Mouse (Mus musculus): Measurements from ENCODE around the gene Dock10. TPM values are rescaled to one million over a fixed set of nuclear protein-coding genes. Genes with fewer than 3 reads are reported as not detected.

Gene Dock10
- total and polyA plus RNA-seq, 2 experiments: 1.0 to 6.8 TPM

DNA sequence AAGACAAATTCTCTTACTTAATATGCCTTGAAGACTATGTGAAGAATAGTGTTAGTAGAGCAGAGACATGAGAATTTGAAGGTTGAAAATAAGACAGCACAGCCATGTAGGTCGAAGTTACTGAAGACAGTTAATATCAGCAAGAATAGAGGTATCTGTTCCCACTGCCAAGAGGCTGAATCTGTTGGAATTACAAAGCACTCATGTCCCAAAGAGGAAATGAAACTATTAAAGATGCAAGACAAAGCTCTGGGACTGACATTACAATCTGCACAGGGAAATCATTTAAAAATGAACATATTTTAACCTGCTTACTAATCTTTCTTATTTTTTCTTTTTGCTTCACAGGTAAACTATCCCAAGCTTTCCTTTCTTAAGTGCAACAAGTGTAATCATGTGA, 283.4 kb downstream of the Dock10 start:
- Histone ChIP-seq H3K4me1 (ENCODE audit: control insufficient read depth, insufficient read depth, low read length) (no peaks in the 10 kb centered on the region), H3K4me3 (ENCODE audit: insufficient read depth, low read depth, low read length) (no peak overlapping the region), H3K27me3 (ENCODE audit: control insufficient read depth, insufficient read depth, low read length) (no peaks in the 10 kb centered on the region), H3K27ac (replicated peaks; ENCODE audit: insufficient read depth, low read depth, low read length) (no peak overlapping the region), H3K36me3 (ENCODE audit: control insufficient read depth, insufficient read depth, low read length) (no peaks in the 10 kb centered on the region), H3K9ac (ENCODE audit: low read depth, low read length) (no peak overlapping the region), H3K79me2 (ENCODE audit: control insufficient read depth, insufficient read depth, low read length) (no peaks in the 10 kb centered on the region)
- no peak for DNase-seq (ENCODE audit: extremely low read depth, low read depth, low spot score)
- TF ChIP-seq POLR2A (IDR thresholded peaks at IDR 0.05; ENCODE audit: extremely low read depth, insufficient read depth, low read length) (no peak), CTCF (IDR thresholded peaks at IDR 0.05; ENCODE audit: low read depth, low read length) (no peak)
- 64% methylated on average over 1 of the region's 1 CpGs for WGBS

DNA sequence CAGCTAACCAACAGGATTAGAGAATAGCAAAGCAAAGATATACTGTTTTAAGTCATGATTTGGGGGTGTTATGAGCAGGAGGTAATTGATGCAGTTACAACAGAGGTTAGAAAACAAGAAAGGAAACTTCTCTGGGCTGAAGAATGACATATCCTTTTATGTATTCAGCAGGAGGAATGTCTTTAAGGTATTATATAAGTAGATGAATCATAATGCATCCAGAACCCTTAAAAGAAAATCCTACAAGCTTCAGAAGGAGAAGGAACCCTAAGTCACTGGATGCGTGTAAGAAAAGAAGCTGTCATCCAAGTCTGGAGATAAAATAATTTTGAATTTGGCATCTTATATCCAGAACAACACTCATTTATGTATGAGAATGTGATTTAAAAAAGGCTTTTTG, 285.9 kb downstream of the Dock10 start:
- Histone ChIP-seq H3K27ac (replicated peaks; ENCODE audit: insufficient read depth, low read depth, low read length) (no peak overlapping the region), H3K9ac (ENCODE audit: low read depth, low read length) (no peak overlapping the region), H3K79me2 (ENCODE audit: control insufficient read depth, insufficient read depth, low read length) (no peaks in the 10 kb centered on the region), H3K4me1 (ENCODE audit: control insufficient read depth, insufficient read depth, low read length) (no peaks in the 10 kb centered on the region), H3K36me3 (ENCODE audit: control insufficient read depth, insufficient read depth, low read length) (no peaks in the 10 kb centered on the region), H3K27me3 (ENCODE audit: control insufficient read depth, insufficient read depth, low read length) (no peaks in the 10 kb centered on the region), H3K4me3 (ENCODE audit: insufficient read depth, low read depth, low read length) (no peak overlapping the region)
- 92% methylated on average over 1 of the region's 1 CpGs for WGBS
- TF ChIP-seq CTCF (IDR thresholded peaks at IDR 0.05; ENCODE audit: low read depth, low read length) (no peak), POLR2A (IDR thresholded peaks at IDR 0.05; ENCODE audit: extremely low read depth, insufficient read depth, low read length) (no peak)
- DNase-seq (ENCODE audit: extremely low read depth, low read depth, low spot score): no peak

DNA sequence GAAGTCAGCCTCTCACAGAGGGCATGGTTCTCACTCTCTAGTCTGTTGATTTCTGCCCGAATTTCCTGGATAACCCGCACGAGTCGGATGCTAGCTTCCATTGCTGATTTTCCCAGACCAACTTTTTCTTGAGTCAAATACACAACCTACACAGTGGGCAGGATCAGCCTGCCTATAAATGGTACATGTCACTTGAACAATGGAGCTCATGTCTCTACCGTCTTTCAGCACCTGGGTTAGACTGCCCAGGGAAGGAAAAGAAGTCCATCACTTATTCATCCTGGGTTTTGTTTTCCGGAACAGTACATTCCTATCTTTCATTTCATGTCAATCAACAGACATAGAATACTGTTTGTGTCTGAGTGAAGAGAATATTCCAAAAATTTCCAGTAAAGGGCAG, 297.0 kb downstream of the Dock10 start, which contains the start of gene Gm45261:
Gm45261 (minus strand) TSS at position 101 of the 400 bp plus-strand sequence.
- no peaks in the 10 kb centered on the region for H3K79me2 ChIP-seq (ENCODE audit: control insufficient read depth, insufficient read depth, low read length)
- no peak within 1 kb of the TSS for H3K27ac ChIP-seq (replicated peaks; ENCODE audit: insufficient read depth, low read depth, low read length)
- no peak for DNase-seq (ENCODE audit: extremely low read depth, low read depth, low spot score)
- WGBS: 93% methylated on average over 6 of the region's 6 CpGs
- H3K4me3 ChIP-seq (ENCODE audit: insufficient read depth, low read depth, low read length): no peak within 1 kb of the TSS
- no peak within 1 kb of the TSS for H3K9ac ChIP-seq (ENCODE audit: low read depth, low read length)
- H3K4me1 ChIP-seq (ENCODE audit: control insufficient read depth, insufficient read depth, low read length): no peaks in the 10 kb centered on the region
- H3K27me3 ChIP-seq (ENCODE audit: control insufficient read depth, insufficient read depth, low read length): no peaks in the 10 kb centered on the region
- TF ChIP-seq CTCF (IDR thresholded peaks at IDR 0.05; ENCODE audit: low read depth, low read length) (no peak), POLR2A (IDR thresholded peaks at IDR 0.05; ENCODE audit: extremely low read depth, insufficient read depth, low read length) (no peak)
- H3K36me3 ChIP-seq (ENCODE audit: control insufficient read depth, insufficient read depth, low read length): no peaks in the 10 kb centered on the region

DNA sequence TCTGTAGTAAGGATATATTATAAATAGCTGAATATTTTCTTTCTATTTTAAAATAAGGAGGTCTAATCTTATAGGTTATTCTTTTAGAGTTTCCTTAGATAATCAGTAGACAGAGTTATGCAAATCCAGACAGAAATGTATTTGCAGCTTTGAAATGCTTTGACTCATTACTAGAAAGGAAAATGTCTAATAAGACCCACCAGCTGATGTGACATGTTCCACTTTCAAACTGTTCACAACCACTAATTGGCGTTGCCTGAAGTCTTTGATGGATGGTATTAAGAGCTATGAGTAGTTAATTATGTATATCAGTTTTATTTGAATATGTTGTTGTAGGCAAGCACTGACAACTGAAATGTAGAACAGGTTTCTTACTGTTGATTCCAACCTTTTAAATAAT, 298.4 kb downstream of the Dock10 start:
- TF ChIP-seq CTCF (IDR thresholded peaks at IDR 0.05; ENCODE audit: low read depth, low read length) (no peak), POLR2A (IDR thresholded peaks at IDR 0.05; ENCODE audit: extremely low read depth, insufficient read depth, low read length) (no peak)
- H3K4me3 ChIP-seq (ENCODE audit: insufficient read depth, low read depth, low read length): no peak overlapping the region
- no peak overlapping the region for H3K27ac ChIP-seq (replicated peaks; ENCODE audit: insufficient read depth, low read depth, low read length)
- H3K79me2 ChIP-seq (ENCODE audit: control insufficient read depth, insufficient read depth, low read length): no peaks in the 10 kb centered on the region
- H3K4me1 ChIP-seq (ENCODE audit: control insufficient read depth, insufficient read depth, low read length): no peaks in the 10 kb centered on the region
- no peak for DNase-seq (ENCODE audit: extremely low read depth, low read depth, low spot score)
- H3K9ac ChIP-seq (ENCODE audit: low read depth, low read length): no peak overlapping the region
- 90% methylated on average over 1 of the region's 1 CpGs for WGBS
- no peaks in the 10 kb centered on the region for H3K36me3 ChIP-seq (ENCODE audit: control insufficient read depth, insufficient read depth, low read length)
- H3K27me3 ChIP-seq (ENCODE audit: control insufficient read depth, insufficient read depth, low read length): no peaks in the 10 kb centered on the region

DNA sequence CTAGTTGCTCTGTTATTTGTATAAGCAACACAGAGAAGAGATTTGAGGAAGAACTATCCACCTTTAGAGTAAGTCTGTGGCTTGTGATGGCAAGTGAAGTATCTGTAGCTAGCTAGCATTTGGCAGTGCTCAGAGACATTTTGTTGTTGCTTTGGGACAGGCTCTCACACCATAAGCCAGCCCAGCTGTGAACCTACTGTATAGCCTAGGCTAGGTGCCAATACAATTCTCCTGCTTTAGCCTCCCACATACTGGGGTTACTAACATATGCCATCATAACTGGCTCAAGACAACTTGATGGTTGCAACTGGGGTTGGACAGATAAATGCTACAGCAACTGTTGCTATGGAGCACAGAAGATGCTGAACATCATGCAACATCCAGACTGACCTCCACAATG, 298.9 kb downstream of the Dock10 start:
- H3K27me3 ChIP-seq (ENCODE audit: control insufficient read depth, insufficient read depth, low read length): no peaks in the 10 kb centered on the region
- H3K27ac ChIP-seq (replicated peaks; ENCODE audit: insufficient read depth, low read depth, low read length): no peak overlapping the region
- TF ChIP-seq POLR2A (IDR thresholded peaks at IDR 0.05; ENCODE audit: extremely low read depth, insufficient read depth, low read length) (no peak), CTCF (IDR thresholded peaks at IDR 0.05; ENCODE audit: low read depth, low read length) (no peak)
- no peaks in the 10 kb centered on the region for H3K4me1 ChIP-seq (ENCODE audit: control insufficient read depth, insufficient read depth, low read length)
- no peak overlapping the region for H3K4me3 ChIP-seq (ENCODE audit: insufficient read depth, low read depth, low read length)
- no peaks in the 10 kb centered on the region for H3K36me3 ChIP-seq (ENCODE audit: control insufficient read depth, insufficient read depth, low read length)
- no peak overlapping the region for H3K9ac ChIP-seq (ENCODE audit: low read depth, low read length)
- H3K79me2 ChIP-seq (ENCODE audit: control insufficient read depth, insufficient read depth, low read length): no peaks in the 10 kb centered on the region
- DNase-seq (ENCODE audit: extremely low read depth, low read depth, low spot score): no peak

DNA sequence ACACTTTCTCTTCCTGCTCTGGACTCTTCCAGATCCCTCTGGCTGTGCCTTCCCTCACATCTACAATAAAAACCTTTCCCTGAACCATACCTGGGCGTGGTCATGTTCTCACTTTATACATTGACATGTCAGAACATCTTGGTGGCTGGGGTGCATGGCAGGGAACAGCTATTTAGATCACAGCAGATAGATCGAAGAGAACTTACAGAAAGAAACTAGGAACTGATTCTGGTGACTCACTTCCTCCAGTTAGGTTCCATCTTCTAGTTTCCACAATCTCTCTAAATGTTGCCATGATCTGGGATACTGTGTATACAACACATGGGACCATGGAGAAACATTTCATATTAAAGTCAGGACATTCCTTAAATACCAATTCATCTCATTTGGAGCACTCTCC, 304.4 kb downstream of the Dock10 start:
- 87% methylated on average over 2 of the region's 2 CpGs for WGBS
- H3K4me1 ChIP-seq (ENCODE audit: control insufficient read depth, insufficient read depth, low read length): no peaks in the 10 kb centered on the region
- no peak overlapping the region for H3K27ac ChIP-seq (replicated peaks; ENCODE audit: insufficient read depth, low read depth, low read length)
- DNase-seq (ENCODE audit: extremely low read depth, low read depth, low spot score): peak; percentile 17
- no peak overlapping the region for H3K9ac ChIP-seq (ENCODE audit: low read depth, low read length)
- TF ChIP-seq CTCF (IDR thresholded peaks at IDR 0.05; ENCODE audit: low read depth, low read length): no peak
- TF ChIP-seq POLR2A (IDR thresholded peaks at IDR 0.05; ENCODE audit: extremely low read depth, insufficient read depth, low read length): no peak
- H3K27me3 ChIP-seq (ENCODE audit: control insufficient read depth, insufficient read depth, low read length): no peaks in the 10 kb centered on the region
- no peak overlapping the region for H3K4me3 ChIP-seq (ENCODE audit: insufficient read depth, low read depth, low read length)
- no peaks in the 10 kb centered on the region for H3K79me2 ChIP-seq (ENCODE audit: control insufficient read depth, insufficient read depth, low read length)
- no peaks in the 10 kb centered on the region for H3K36me3 ChIP-seq (ENCODE audit: control insufficient read depth, insufficient read depth, low read length)
